Mouse (Mus musculus) ovary, adult 18-20 months (tissue): ENCODE data around the gene Msi2.

ENCODE experiments used
- DNase-seq: peaks from one replicate; pipeline ENCODE4 v3.0.0; 2022; ENCODE audit warnings: low spot score, mixed read lengths

Msi2 gene

DNA sequence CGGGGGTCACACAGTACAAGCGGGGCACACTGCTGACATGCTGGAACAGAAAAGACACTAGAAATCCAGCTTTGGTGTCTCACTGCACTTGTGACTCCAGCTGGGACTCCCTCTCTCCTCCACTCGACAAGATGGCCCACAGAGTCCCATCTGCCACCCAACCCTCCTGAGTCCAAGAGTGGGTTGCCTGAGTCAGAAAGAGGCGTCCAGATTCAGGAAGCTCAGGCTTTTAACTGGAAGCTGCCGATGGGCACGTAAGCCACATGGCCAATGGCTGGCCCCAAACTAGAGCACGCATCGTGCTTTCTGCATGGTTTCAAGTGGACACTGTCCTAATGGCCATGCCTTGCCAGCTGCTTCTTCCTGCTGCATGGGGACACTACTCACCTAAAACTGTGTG lies 126.2 kb downstream of the Msi2 start:
- DNase-seq, result no peak

DNA sequence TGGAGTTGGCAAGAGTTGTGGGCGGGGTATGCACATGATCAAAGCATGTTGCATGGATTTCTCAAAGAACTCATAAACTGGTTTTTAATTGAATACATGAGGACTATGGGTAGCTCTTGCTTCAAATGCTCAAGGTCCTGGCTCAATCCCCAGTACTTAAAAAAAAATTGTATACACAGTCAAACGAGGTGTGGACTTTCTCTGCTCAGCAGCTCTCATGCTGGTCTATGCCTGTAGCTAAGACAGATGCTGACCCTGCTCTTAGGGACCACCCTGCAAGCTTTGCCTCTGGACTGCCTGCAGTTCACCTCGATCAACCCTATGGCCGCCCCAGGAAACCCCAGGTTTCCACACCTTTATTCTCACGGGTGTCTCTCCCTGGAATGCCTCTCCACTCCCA lies 127.7 kb downstream of the Msi2 start:
- DNase-seq, result no peak

DNA sequence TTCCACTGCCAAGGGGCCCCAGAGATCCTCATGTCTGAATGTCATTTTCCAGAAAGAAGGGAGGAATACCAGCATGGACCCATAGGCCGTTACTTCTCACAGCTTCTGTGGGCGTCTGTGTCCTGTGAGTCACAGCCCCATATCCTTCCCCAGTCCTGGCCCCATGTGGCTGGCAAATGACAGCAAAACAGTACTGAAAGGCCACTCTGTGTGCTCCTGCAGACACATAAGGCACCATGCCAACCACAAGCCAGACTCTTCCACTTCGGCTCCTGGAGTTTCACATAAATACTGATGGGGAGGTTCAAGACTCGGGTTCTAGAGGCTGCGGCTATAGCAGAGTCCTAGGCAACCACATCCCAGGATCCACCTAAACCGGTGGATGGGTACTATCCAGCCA lies 128.7 kb downstream of the Msi2 start:
- DNase-seq, result no peak

DNA sequence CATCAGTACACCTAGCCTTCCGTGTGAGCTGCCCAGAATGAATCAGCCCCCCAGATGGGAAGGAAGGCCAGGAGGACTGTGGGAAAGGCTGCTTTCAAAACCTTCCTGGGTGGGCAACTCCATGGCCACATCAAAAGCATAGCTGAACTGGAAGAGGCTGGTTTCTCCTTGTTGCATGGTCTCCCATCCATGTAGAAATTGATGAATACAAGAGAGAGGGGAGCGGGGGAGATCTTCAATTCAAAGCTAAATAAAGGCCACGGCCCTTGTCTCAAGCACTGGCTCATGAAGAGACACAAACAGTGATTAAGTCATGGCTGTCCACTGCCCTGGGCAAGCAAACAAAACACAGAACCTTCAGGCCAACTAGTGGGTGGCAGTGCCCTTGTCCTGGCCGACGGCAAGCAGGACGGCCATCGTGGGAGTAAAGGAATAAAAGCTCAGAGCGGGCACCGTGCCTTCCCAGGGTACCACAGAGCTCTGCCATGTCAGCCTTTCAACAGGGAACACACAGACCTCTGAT lies 129.6 kb downstream of the Msi2 start:
- peak; percentile 35 for DNase-seq

DNA sequence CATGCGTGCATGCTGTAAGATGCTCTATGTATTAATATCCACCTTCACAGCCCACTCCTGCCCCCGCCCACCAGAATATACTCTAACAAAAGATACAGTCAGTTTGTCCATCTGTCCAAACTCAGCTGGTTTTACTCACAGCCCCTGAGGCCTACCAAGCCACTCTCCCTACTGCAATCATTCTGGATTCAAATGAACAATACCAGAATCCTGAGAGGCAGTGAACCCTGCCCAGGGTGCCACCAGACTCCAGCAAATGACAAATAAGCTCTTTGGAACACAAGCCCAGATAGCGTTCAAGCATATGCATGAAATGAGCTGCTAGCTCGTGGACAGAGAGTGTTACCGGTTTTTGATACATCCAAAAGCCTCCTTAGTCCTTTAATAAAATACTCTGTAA lies 130.6 kb downstream of the Msi2 start:
- DNase-seq, result no peak

DNA sequence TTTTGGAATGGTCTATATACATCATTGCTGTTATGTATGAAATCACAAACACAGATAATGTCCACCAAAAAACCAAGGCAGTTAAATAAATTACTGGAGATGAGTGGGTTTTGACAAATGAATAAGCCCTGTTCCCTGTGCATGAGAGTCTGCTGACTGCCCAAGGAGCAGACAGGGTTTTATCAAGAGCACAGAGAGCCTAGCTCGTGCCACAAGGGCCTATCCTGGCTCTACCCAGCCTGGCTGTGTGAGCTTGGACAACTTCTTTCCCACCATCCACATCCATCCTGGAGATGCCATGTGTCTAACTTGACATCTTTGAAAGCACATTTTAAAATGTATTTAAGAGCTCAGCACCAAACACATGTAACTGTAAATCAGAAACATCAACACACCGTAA lies 132.4 kb downstream of the Msi2 start:
- no peak for DNase-seq

DNA sequence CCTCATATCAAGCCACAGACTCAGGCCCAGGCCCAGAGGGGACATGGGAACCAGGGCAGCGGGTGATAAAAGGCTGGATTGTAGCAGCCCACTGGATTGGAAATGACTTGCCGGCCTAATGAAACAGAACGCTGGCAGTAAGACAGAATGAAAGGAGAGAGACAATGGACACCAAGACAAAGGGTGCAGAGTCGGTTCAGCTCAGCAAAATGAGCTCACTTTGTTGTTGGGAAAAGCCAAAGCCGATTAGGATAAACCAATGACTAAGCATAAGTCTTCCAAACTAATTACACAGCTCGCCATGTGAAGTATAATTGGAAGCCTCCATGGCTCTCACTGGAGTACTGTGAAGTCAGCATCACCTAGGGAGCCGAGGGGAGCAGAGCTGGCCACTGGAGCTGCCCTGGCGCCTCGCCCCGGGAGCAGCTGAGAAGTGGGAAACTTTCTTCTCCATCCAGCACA lies 133.1 kb downstream of the Msi2 start:
- no peak for DNase-seq

DNA sequence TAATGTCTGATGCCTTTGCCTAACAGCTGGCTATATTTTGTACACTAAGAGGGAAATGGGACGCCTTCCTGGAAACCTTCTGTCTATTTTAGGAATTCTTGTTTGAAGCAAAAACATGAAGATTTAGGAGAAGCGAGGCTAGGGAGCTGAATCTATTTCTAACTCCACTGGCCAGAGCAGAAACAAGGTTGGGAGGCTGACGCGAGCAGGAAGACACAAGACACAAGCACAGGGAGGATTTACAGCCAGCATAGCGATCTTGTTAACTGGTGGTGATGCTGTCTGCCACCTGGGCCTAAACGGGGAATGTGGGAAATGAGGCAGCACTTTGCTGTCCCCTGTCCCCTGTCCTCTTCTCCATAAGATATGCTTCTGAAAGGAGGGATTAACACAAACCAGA lies 134.4 kb downstream of the Msi2 start:
- DNase-seq, result no peak

DNA sequence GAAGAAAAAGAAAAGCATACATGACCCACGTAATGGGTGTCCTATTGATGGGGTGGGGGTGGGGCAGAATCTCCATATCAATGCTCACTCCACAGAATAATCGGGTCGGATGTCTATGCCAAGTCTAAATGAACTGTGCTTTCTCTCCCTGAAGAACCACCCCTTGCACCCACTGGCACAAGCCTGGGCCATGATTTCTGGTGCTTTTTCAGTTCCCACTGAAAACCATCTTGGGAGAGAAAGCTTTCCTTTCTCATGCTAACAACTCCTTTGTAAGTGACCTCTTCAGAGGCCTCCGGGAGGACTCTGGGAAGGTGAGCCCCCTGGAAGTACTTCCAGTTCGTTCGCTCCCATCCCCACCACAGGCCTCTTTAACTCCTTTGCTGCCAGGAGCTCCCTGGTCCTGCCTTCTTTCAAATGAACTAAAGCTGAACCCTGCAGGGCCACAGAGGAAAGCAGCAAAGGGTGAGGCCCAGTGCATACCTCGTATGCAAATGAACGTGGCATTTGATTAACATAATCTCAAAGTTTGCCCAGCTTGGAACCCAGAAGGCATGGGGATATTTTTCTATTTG lies 135.0 kb downstream of the Msi2 start:
- no peak for DNase-seq

DNA sequence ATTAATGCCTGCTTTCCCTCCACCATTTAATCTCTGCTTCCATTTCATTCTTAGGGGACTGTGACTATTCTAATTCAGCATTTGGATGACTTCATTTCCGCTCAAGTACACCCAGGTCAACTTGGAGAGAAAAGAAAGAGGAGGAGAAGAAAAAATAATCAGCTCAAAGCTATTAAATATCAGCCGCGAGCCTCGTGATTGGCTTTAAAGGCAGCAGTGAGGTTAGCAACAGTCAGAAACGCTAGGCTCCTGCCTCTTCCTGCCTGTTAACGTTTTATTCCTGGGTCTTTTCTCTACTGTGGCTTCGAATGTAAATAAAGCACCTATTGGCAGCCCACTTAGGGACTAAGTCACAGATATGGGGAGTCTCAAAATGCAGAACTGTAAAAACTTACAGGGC lies 135.5 kb downstream of the Msi2 start:
- no peak for DNase-seq

DNA sequence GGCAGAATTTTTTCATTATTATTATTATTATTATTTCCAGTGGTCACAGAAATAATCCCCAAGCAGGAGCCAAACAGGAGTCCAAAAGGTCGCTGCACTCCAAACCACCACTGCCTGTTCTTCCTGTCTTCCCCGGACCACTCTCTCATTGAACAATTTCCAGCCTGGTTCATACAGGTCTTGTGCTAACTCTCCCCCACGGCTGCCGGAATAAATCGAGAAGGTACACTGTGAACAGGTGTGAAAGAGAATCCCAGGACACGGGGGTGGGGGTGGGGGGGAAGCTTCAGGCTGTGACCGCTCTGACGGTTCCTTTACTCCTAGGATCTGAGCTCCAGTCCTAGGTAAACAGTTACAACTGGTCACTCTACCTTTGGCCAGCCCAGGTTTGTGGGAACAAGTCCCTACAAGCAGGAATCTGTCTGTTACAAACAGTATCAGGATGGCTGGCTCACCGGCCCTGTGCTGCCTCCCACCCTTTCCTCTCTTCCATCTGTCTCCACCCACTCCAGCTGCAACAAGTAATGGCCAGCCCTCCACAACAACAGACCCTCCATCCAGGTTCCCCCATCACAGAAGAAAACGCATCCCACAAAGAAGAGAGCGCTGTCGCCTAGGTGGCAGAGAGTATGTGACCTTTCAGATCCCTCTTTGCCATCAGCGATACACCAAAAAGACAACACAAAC lies 136.1 kb downstream of the Msi2 start:
- DNase-seq, result no peak

DNA sequence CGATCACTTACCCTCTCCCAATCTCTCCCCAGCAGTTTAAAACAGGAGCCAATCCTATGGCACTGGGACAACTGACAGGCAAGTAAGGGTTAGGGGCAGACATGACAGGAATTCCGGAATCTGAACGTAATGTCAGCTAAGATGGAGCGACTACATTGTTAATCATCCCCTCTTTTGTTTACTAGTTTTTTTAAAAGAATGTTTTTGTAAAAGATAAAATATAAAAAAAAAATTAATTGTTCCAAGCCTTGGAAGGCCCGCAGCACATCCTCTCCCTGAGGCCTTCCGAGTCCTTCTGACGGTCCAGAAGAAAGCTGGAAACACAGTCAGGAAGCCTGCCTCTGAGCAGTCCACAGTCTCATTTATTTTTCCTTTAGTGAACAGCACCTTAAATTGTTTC lies 136.9 kb downstream of the Msi2 start:
- no peak for DNase-seq

DNA sequence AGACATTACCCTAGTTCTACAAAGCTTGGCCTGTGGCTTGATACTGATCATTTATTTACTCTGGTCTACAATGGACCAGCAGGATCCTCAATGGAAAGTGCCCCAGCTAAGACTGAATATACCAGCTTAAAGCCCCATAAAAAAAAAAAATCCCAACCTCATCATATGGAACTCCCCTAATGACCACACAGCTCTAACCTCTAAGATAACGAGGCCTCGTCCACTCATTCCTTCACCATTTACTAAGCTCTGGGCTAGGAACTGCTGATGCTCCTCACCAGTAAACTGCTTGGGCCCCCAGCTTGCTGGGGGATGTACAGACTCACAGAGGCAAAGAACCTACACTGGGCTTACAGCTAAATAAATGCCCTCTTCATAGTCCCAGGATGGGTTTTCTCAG lies 139.6 kb downstream of the Msi2 start:
- DNase-seq, result no peak

DNA sequence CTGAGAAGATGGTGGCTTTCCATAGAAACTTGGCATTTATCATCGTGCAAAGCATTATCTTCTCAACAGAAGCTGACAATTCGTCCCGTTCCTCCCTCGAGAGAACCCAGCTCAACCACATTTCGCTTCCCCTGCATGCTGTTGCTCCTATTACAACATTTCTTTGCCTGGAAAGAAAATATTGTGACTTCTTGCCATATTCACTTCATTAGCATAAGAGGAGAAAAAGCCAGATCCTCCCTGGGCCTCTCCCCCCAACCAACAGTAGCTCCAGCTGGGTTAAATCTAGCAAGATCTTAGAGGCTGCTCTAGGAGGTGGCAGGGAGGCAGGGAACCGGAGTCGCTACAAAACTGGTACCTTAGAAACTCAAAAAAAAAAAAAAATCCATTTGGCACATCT lies 141.2 kb downstream of the Msi2 start:
- no peak for DNase-seq

DNA sequence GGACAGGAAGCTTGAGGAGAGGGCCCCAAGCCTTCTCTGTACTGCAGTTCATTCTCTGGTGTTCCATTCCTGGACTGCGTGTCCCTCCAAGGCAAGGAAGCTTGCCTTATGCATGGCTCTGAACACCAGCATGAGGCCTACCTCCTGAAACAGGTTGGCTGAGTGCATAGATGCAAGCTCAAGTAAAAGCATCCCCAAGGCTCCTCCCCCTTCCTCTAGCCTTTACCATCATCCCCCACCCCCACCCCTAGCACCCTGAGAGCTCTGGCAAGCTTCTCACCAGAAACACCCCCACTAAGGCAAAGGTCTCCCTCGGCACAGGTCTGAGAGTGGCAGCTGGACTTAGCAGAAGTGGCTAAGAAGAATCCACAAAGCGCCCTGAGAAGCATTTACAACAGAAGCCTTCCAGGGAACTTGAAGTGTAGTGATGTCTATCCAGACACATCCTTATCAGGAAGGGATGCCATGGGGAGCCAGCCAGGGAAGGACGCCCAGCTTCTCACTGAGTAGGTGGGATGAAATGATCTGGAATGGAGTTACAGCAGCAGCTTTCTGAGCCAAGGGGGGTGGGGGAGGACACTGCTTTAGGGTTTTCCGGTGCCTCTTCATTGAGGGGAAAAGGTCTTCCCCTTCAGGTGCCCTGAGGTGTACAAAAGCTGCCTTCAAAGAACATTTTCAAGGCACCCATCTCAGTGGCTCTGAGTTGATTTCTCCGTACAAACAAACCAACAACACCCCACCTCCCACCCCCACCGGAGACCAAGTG lies 141.9 kb downstream of the Msi2 start:
- DNase-seq, result no peak

DNA sequence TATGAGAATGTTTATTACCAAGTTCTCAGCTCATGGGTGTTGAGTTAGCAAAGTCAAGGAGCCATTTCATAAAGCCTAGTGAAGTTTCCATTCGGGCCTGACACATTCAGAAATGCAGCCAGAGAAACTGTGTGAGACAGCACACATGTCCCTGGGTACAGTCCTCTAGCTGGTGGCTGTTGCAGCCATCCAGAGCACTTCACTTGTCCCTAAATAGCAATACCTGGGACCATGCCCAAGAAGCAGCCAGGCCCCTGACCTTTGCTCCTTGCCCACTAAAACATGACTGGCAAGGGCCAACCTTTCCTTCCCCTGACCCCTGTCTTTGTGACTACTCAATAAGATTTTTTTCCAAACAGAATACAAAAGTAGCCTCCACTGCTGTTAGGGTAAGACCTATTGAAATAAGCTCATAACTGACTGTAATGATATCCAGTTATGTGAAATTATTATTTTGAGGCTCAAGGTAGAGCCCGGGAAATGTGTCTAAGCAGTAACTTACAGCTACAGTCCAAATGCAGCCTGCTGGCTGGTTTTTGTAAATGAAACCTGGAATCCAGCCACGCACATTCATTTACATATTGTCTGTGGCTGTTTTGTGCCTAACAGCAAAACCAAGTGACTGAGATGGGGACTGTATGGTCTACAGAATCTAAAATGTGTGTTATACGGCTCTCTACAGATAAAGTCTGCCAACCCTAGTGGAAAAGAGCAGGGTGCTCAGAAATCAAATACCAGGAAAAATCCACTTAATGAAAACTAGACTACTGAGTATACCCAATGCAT lies 143.5 kb downstream of the Msi2 start:
- DNase-seq, result no peak

DNA sequence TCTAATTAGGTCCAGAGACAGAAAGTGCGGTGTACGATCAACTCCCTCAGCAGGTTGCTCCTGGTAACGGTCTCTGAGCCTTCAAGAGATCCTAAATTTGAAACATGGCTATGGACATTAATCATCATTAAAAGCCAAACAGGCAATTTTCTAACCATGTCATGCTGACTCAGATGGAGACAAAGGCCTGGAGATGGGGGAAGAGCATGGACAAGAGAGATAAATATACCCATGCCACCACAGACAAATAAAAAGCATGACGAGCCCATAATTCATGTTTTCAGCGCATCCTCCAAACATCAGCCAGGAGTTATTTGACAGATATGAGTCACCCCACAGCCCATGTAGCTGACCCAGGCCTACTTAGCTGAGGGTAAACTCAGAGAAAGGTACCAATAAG lies 145.3 kb downstream of the Msi2 start:
- DNase-seq, result no peak

DNA sequence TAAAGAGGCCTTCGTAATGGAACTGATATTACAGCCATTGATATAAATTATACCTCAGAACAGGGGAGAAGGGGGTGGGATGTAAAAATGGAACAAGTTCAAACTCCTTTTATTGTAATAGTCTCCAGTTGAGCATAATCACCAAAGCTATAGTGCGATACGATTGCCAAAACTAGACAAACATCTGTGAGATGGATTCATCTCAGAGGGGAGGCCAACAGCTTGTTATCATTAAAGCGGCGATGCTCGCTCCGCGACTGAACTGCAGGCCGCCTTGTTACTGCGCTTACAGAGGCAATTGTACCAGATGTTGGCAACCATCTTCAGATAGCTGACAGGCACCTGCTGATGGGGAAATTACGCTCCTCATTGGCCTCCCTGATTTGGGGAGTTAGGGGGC lies 145.9 kb downstream of the Msi2 start:
- no peak for DNase-seq

DNA sequence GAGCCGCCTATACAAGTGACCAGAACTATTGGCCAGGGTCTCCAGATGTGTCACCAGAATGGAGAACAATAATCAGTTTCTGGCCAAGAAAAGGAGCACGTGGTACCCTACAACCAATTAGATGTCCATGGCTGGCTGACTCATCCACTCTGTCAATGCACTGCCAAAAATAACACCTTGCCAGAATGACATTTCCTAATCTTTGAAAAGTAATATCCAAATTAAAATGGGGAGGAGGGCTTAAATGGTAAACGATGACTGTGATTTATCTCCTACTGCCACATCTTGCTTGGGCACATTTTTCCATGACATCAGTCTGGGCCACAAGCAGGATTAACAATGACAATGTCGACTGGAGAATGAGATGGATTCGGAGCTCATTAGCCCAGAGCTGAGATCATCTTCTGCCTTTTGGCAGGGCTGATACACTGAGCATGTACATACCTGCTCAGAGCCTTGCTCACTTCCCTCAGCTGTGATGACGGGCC lies 147.6 kb downstream of the Msi2 start:
- no peak for DNase-seq

DNA sequence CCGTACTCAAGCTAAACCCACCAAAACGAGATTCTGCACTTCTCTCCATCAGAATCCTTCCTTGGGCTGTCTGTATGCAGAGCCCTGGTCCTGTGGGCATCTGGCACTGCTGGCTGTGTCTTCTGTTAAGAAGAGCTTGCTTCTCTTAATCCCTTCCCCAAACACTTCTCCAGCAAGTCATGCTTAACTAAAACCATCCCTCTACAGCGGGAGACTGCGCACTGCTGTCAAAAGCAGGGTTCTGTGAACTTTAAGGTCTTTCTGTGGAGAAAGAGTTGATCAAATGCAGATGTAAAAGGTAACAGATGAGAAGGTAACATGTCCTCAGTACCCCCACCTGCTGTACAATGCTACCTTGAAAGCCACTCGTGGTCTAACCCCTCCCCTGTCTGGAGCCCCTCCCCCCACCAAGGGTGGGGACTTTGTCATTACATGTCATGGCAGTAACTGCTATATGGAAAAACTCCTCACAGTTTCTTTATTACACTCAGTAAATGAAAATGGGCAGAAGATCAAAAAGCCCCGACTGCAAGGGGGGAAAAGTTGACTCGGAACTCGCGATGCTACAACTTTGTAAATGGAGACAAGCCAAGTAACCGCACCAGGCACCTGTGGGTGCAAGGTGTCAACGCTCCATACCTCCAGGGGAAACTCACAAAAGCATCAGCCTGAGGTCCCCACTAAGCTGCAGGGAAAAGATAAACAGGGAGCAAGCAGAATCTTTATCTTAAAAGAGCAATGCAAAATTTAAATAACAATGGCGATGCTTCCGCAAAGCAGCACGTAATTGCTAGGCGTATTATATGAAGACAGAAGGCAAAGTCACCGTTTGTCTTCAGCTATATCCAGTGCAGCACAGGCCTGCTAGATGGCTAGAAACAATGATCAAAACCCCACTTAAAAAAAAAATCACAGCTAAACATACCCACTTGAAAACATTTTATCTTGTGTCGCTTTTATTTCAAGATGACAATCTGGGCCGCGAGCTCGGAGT lies 151.4 kb downstream of the Msi2 start:
- no peak for DNase-seq

DNA sequence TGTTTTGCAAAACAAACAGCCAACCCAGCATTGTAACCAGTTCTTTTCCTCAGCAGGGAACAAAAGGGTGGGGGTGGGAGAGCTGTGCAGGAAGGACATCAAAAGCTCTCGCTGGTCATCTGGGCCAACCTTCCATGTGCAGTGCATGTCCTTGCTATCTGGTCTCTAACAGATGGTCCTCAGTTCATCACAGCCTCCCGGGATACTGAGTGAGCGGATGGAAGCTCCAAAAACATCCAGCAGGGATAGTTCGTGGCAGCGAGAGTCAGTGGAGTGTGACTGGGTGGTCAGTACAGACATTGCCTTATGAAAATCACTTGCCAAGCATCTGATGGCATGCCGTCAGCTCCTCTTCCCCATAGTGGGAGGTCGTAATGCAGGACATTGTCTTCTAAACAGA lies 153.5 kb downstream of the Msi2 start:
- no peak for DNase-seq
